Mouse (Mus musculus) E14TG2a.4 (cell line): Measurements from ENCODE around the gene Grcc10.

Experiments
- CTCF ChIP-seq: conservative IDR thresholded peaks from 2 replicates; pipeline ENCODE4 v1.5.1; 2014; ENCODE audit warnings: low read length
- NANOG ChIP-seq: IDR thresholded peaks from 2 replicates; pipeline ENCODE4 v1.6.1; 2014; ENCODE audit warnings: borderline replicate concordance, low read length, mixed read lengths

DNA sequence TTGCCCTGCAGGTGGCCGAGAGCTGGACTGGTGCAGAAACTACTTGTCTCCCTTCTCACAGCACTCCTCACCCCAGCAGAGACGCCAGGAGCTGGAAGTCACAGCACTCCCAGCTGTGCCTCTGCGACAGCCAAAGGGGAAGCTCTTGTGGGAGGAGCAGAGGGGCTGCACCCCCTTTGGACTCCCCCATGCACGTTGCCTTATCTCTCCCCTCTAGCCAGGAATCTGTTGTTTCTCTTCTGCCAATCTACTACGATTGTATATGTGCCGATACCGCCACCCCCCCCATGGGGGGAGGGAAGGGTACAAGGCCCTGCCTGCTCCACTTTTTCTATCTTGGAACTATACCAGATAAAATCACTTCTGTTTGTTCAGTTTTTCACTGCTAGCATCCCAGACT is 37.4 kb downstream of the Grcc10 start:
- no peak for TF ChIP-seq CTCF
- no peak for TF ChIP-seq NANOG
